Mouse (Mus musculus): Measurements from ENCODE around the gene Ssu72.
"Not testable (repeated sequence)": the region's sequence is repeated elsewhere in the genome, so short reads cannot be mapped to it uniquely, and the experiment has no call there.

Ssu72 gene

DNA sequence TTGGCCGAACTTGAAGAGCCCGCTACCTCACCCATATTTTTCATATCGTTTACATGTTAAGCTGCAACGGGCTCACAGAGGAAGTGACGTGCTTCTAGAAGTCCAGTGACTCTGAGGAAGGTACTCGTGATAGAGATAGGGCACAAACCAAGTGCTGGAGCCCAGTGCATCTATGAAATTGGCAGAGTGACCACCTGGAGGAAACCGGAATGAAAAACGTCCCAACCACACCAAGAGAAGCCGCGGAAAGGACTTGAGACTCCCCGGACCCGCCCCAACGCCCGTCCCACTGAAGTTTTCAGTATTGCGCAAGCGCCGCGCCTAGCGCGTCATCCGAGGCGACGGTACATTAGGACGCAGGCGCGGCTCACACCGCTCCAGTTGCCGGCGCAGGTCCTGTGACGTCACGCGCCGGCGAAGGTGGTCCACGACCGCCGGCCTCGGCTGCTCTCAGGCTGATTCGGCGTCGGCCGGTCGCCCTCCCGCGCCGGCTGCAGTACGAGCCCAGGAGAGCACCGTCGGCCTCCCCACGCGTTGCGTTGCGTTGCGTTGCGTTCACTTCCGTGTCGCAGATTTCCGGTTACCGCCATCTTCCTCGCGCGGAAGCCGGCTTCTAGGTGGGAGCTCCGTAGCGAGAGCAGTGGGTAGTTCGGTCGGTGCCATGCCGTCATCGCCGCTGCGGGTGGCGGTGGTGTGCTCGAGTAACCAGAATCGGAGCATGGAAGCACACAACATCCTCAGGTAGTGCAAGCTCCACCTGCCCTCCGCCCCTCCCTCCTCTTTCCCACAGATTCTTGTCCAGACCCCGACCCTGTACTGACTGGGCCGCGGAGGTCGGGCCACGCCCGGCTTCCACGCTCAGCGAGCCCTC is at the start of gene Ssu72:
TSS of gene Ssu72 (plus strand) at position 80 of the 871 bp plus-strand sequence.
- DNase-seq (ENCODE audit: extremely low spot score): peak; percentile 96

DNA sequence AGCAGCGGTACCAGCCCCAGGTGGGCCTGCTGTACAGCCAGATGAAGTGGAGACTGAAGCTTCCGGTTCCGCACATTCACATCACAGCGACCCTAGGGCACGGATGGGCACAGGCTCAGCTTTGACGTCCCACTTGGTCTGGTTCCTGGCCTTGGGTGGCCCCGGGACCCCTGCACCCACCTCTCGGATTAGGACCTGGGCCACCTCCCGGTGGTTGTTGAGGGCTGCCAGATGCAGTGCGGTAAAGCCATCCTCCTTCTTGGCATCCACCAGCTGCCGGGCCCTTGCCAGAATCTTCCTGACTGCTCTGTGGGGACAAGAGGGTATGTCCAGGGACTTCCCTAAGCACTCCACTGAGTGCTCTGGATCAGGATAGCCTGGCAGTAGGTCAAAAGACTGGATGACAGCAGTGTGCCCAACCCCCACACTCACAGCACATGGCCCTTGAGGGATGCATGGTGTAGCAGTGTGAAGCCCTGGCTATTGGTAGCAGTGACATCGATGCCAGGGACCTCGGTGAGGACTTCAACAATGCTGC is 48.3 kb upstream of the Ssu72 start:
- no peak for DNase-seq (ENCODE audit: extremely low spot score)

DNA sequence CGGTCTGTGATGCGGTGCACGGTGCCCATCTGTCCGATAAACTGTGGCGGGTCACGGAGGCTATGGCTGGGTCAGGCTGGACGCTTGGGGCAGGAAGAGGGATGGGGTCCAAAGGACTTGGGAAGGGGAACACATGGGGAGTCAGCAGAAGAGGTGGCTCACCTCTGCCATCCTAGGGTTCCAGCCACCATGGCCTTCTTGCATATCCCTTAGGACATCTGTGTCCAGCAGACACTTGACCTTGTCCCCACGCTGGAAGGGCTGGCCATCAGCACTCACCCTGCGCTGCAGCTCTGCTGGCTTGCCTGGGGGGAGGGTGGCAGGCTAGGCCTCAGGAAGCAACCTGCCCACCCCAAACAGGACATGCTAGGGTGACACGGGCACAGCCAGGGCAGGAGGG is 45.6 kb upstream of the Ssu72 start:
- no peak for DNase-seq (ENCODE audit: extremely low spot score)

DNA sequence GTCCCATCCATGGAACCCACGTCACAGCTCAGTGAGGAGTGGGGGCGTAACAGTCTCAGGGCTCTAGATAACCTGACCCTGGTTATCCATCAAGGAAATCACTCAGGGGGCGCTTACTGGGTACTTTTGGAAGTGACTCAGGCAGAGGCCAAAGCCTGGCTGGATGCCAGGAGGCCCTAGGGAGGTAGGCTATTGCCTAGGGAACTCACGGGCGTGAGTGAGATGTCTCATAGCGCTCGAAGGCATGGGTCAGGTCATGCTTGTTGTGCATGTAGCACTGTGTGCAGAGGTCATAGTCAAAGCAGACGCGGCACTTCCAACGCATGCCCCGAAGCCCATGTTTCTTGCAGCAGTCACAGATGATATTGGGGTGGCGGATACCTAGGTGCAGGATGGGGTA is 44.0 kb upstream of the Ssu72 start:
- no peak for DNase-seq (ENCODE audit: extremely low spot score)

DNA sequence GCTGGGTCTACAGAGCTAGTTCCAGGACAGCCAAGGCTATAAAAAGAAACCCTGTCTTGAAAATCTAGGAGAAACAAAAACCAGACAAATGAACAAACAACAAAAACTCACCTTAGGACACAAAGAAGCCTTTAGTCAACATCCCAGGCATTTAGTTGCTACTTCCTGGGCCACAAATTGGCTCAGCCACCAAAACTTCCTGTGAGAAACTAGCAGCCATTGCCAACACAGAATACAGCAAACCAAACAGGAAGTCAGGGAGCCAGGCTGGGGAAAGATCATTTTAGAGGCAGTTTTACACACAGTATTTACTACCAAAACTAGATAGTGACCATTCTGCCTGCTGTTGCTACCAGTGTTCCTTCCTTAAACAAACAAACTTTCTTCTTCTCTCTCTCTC is 37.7 kb upstream of the Ssu72 start:
- no peak for DNase-seq (ENCODE audit: extremely low spot score)

DNA sequence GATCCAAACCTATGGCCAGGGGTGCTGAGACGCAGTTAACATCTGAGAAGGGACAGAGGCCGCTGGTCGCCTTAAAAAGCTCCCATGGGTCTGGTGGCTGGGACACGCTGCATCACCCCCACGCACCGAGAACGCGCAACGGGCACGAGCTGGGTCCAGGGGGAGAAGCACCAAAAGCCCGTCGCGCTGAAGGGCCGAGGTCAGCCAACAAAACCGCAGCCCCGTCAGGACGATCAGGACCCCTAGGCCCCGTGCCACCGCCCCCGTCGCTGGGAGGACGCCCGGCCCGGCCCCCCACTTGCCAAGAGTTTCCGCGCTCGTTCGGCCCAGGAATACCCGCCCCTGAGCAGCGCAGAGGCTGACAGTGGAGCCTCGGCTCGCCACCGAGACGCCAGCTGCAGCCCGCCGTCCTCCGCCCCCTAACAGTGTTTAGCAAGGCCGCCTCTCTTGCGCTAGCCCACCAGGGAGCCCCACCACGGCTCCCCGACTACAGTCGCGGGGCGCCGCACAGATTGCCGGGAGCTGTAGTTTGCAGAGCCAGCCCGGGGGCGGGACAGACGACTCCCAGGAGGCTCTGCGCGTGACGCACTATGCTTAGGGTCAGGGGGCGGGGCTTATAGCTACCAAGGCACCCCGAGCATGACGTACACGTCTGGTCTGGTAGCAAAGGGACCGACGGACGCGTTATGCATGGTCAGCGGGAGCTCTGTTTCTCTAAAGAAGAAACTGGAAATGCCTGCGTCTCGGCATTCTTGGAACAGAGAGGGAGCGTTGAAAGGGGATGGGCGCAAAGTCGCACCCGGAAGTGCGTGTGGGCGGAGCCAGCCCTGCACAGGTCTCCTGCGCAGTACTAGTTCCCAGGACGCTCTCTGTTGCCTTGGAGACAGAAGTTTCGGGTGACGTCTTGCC is 35.7 kb upstream of the Ssu72 start, which contains the start of gene Mib2:
TSS of gene Mib2 (minus strand) at position 510 of the 909 bp plus-strand sequence.
- DNase-seq (ENCODE audit: extremely low spot score): peak; percentile 97

DNA sequence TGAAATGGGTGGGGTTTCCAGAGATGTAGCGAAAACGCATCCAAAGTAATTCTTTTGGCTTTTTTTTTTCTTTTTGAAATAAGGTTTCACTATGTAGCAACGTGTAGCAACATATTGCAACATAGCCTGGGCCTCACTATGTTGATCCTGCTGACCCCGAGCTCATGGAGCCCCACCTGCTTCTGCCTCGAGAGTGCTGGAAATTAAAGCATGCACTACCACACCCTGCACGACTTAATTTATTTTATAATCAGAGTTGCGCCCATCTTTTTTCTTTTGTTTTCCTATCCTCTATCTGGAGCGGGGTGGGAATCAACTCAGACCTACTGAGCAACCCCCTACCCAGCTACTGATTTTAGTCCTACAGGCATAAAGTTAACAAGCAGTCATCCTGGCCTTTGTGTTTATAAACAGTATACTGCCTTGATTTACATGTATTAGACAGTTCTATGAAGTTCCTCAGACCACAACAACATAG is 35.0 kb upstream of the Ssu72 start:
- no peak for DNase-seq (ENCODE audit: extremely low spot score)

DNA sequence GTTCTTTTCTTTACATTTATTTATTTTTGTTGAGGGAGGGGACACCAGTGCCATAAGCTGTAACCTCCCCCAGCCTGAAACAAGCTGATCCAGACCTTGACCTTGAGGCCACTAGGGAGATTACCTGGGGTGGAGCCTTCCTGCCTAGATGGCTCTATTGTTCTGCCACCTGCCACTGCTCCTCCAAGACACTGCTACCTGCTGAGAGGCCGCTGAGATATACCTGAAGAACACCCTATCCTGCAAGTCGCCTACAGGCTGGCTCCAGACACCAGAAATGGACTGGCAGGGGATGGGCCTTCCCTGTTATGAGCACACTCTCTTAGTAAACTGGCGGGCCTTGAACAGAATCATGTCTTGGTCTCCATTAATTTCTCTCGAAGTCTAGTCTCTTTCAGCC is 34.4 kb upstream of the Ssu72 start:
- not testable (repeated sequence) for DNase-seq (ENCODE audit: extremely low spot score)

DNA sequence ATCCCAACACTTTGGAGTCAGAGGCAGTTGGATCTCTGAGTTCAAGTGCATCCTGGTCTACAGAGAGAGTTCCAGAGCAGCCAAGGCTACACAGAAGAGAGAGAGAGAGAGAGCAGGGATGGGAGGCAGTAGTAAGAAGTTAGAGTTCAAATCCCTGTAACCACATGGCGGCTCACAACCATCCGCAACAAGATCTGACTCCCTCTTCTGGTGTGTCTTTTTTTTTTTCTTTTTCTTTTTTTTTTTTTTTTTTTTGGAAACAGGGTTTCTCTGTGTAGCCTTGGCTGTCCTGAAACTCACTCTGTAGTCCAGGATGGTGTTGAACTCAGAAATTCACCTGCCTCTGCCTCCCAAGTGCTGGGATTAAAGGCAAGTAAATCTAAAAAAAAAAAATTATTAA is 32.5 kb upstream of the Ssu72 start:
- DNase-seq (ENCODE audit: extremely low spot score): no peak

DNA sequence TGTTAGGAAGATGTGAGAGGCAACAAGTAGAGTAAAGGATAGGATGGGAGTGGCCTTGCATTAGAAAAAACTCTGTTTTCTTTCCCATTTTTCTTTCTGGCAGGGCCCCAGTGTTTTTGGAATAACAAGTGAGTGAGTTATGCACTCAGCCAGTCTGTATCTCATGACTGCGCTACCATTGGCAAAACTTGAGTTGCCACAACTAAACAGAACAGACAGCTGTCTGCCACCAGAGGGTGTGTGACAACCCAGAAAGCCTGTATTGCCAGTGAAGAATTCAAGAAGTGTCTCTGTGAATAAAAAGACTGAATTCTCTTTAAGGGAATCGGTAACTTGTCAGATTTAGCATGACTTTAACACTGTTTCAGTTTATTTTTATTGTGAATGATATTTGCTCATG is 28.6 kb upstream of the Ssu72 start:
- no peak for DNase-seq (ENCODE audit: extremely low spot score)

DNA sequence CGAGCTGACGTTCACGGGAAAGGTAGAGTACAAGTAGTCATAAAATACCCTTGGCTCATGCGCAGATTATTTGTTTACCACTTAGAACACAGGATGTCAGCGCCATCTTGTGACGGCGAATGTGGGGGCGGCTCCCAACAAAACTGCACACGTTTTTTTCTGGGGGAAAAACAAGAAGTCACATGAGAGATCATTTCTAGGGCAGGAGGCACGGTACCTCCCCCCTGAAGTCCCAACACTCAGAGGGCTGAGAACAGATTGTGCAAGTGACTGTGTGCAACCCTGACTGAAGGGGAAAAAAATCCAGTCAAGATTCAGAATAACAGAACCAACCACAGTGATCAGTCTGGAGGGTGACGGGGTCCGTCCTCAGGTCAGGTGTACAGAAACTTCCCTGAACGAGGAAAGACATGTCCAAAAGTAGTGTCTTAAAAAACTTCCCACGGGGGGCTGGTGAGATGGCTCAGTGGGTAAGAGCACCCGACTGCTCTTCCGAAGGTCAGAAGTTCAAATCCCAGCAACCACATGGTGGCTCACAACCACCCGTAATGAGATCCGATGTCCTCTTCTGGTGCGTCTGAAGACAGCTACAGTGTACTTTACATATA is 20.8 kb upstream of the Ssu72 start:
- DNase-seq (ENCODE audit: extremely low spot score): not testable (repeated sequence)

DNA sequence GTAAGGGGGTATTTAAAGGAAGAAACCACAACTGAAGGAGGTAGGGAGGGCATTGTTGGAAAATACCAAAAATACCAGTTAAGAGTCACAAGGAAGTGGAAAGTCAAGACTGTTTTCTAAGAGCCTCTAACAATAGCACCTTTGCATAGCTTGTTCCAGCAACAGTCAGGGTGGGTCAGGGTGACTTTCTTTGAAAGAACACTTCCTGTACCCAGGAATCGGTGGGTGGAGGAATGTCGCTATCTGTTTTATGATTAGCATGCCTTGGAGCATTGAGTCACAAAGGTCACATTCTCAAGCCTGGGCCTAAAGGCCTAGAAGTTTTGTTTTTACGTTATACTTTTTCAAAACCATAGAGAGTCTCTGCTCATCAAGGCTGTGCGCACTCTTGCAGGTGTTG is 16.8 kb upstream of the Ssu72 start:
- not testable (repeated sequence) for DNase-seq (ENCODE audit: extremely low spot score)

DNA sequence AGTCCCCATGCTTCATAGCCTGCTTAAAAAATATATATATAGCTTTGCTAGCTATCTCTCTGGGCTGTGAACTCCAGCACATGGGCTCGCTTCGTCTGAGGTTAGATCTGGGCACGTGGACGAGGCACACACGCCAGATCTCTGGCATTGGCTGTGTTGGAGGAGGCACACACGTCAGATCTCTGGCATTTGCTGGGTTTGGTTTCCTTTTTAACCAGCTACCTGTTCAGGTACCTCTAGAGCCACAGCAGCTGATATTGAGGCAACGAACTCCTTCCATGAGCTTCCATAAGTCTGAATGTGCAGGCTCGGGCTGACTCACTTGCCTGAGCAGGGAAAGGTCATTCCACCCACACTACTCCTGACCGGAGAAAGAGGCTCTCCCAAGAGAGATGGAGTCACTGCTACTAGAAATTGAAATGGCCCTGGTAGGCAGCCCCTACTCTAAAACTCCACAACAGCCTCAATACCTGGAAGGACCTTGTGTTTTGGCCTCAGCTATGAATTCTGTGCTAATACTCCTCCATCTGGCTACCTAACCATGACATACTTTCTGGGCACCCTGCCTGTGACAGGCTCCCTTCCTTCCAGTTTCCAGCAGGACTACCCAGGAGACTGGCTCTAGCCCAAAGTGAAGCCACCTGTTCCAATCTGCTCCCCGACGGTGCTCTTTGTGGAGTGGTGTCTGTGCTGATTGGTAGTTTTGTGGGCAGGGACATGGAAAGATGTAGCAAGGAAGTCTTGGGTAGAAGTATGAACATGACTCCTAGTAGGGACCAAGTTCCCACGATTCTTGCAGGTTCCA is 13.8 kb upstream of the Ssu72 start:
- no peak for DNase-seq (ENCODE audit: extremely low spot score)

DNA sequence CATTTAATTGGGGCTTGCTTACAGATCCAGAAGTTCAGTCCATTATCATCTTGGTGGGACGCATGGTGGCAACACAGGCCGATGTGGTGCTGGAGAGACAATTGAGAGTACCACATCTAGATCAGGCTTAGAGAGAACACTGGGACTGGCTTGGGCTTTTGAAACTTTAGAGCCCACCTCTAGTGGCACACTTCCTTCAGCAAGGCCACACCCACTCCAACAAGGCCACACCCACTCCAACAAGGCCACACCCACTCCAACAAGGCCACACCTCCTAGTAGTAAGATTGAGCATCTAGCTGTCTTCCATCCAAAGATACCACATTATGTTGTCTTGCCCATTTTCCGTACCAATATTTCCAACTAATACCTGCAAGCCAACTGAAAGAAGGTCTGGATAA is 12.2 kb upstream of the Ssu72 start:
- DNase-seq (ENCODE audit: extremely low spot score): no peak

DNA sequence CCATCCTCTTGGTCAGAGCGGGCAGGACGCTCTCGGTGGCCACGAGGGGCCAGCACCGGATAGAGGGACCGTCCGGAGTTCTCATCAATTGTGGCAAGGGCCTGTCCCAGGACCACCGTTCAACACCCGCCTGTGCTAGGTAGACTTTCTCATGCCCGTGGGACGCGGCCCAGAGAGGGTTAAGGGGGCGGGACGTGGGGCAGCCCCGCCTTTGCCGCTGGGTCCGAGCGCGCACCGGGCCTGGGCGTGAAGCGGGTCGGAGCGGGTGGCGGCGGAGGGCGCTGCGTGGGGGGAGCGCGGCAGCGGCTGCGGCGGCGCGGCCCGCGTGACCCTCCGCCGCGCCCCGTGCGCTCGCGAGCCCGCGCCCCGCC is 10.5 kb upstream of the Ssu72 start, which contains the start of gene Fndc10:
TSS of gene Fndc10 (plus strand) at position 232 of the 371 bp plus-strand sequence.
- peak; percentile 69 for DNase-seq (ENCODE audit: extremely low spot score)

DNA sequence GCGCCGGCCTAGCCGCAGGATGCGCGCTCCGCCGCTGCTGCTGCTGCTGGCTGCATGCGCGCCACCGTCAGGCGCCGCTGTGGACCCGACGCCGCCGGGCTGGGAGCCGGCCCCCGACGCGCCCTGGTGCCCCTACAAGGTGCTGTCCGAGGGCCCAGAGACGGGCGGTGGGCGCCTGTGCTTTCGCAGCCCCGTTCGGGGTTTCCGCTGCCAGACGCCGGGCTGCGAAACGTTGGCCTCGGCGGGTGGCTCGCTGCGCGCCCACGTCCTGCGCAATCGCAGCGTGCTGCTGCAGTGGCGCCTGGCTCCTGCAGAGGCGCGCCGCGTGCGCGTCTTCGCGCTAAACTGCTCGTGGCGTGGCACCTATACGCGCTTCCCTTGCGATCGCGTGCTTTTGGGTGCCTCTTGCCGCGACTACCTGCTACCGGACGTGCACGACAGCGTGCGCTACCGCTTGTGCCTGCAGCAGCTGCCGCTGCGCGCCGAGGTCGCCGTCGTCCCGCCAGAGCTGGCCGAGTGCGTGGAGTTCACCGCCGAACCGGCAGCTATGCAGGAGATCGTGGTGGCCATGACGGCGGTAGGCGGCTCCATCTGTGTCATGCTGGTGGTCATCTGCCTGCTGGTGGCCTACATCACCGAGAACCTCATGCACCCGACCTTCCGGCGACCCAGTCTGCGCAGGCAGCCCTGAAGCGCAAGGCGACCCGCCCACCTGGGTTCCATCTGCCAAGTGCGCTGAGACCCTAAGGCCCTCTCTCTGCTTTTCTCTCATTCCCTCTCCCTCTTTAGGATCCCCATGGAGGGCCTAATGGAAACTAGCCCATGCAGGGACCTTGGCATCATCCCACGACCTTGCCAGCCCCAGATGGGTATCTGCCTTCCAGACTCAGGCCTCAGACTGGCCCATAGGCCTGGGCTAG is 9.9 kb upstream of the Ssu72 start:
- DNase-seq (ENCODE audit: extremely low spot score): peak; percentile 52

DNA sequence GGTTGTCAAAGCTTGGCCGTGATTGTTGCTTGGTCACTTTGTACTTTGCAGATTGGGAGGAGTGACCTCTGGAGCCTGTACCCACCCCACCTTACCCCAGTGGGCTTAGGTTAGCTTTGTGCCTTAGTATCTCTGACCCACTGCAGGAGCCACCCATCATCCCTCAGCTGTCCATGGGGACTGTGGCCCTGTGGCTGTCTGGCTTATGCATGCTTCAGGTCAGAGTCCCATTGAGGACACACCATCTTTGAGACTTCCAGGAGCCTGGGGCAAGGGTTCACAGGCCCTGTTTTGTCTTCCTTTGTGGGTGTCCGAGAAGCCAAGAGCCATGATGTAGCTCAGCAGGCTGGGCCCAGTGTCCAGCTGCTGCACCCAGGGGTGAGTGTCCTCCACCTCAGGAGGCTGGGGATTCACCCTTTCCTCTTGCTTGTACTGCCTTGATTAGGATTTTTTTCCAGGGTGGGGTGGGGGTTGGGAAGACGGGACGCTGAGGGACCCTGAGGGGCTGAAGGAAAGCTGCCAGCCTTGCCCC is 9.0 kb upstream of the Ssu72 start:
- DNase-seq (ENCODE audit: extremely low spot score): no peak

DNA sequence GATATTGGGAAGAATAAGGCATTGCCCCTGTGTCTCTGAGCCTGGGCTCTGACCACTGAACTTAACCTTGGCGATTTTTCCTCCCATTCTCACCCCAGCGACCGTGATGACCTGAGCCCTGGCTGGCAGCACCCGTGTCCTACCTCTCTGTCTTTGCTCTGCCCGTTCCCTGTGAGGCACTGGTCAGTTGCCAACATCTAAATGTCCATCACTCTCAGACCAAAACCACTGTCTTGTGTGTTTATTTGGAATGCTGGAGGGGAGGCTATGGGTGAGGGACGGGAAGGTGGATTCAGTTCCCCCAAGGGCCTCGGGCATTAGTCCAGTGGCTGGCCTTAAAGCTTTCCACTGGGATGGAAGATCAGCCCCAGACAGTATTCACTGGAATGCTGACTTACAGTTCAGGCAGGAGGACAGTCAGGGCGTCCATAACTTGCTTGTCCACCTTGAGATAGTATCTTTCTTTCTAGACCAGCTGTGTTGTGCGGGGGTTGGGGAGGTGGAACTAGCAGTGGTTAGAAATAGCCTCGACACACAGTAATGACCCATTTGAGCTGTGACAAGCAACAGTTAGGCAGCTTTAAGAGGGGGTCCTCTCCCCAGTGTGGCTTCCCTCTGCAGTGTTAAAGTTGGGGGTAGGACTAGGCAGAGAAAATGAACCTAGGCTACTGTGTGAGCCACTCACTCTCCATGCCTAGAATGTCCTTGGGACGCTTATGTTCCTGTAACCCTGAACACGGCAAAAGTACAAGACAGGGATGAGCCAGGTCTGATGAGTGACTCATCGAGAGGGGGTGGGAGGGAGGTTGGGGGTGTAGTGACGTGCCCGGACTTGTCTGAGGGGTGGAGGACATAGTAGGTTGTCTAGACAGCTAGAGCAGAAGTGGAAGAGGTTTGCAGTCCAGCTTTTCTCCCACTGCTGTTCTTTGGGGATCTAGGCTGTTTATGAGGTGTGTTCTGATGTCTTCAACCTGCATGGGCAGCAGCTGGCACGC is 8.0 kb upstream of the Ssu72 start:
- no peak for DNase-seq (ENCODE audit: extremely low spot score)
